Mouse (Mus musculus) heart, postnatal 0 days (tissue): ENCODE measurements around the gene Pank1. TPM values are rescaled to one million over a fixed set of nuclear protein-coding genes. Genes with fewer than 3 reads are reported as not detected.

ENCODE experiments used
- ATAC-seq: fragments of 200-750 bp; cut with Nextera tagmentation; 2 replicates; pipeline ENCODE4 v1.8.0; 2017; ENCODE audit warnings: low read depth, moderate number of reproducible peaks, moderate library complexity; ENCODE audit not compliant: insufficient read depth
- DNase-seq: peaks from one replicate; pipeline ENCODE4 v3.0.0-alpha.2; 2016; ENCODE audit warnings: low spot score
- H3K27ac ChIP-seq: fragments of 300-500 bp; sonication (generic); 2 replicates; pipeline ENCODE4 v1.5.1; 2014; ENCODE audit warnings: low read depth, mild to moderate bottlenecking
- H3K27me3 ChIP-seq: fragments of 300-500 bp; sonication (generic); 2 replicates; pipeline ENCODE4 v1.6.1; 2014; ENCODE audit warnings: low read length, mixed read lengths; ENCODE audit not compliant: control insufficient read depth, insufficient read depth
- H3K36me3 ChIP-seq: fragments of 300-500 bp; sonication (generic); replicated peaks from 2 replicates; pipeline ENCODE4 v1.6.1; 2014; ENCODE audit warnings: low read length, mixed read lengths; ENCODE audit not compliant: control insufficient read depth, insufficient read depth
- H3K4me1 ChIP-seq: fragments of 300-500 bp; sonication (generic); 2 replicates; pipeline ENCODE4 v1.6.1; 2014; ENCODE audit warnings: antibody characterized with exemption; ENCODE audit not compliant: control insufficient read depth, insufficient read depth
- H3K4me2 ChIP-seq: fragments of 300-500 bp; sonication (generic); 2 replicates; pipeline ENCODE4 v1.6.1; 2014; ENCODE audit warnings: low read depth, mild to moderate bottlenecking, low read length, moderate library complexity
- H3K4me3 ChIP-seq: fragments of 300-500 bp; sonication (generic); 2 replicates; pipeline ENCODE4 v1.5.1; 2014; ENCODE audit warnings: low read depth, low read length
- H3K9ac ChIP-seq: fragments of 300-500 bp; sonication (generic); replicated peaks from 2 replicates; pipeline ENCODE4 v1.6.1; 2014; ENCODE audit warnings: low read depth, low read length, mixed read lengths
- H3K9me3 ChIP-seq: fragments of 300-500 bp; sonication (generic); replicated peaks from 2 replicates; pipeline ENCODE4 v1.6.1; 2016; ENCODE audit warnings: low read length; ENCODE audit not compliant: control insufficient read depth
- CTCF ChIP-seq: IDR thresholded peaks from 2 replicates; pipeline ENCODE4 v1.5.1; 2016; ENCODE audit warnings: antibody characterized with exemption, control low read depth, low read depth
- EP300 ChIP-seq: IDR thresholded peaks from 2 replicates; pipeline ENCODE4 v1.6.1; 2016; ENCODE audit warnings: antibody characterized with exemption, low read depth
- WGBS: fragments of 180-500 bp; shearing (Covaris S2); extraction: QIAGEN DNeasy Blood & Tissue Kit; methylation state at CpG from one replicate; pipeline ENCODE4 v1.1.7; 2014; 5-methylcytosine and 5-hydroxymethylcytosine counted together
- polyA plus RNA-seq: library from polyadenylated mRNA; unstranded; fragments of >200 nt; fragmentation: Nextera tagmentation; extraction: Ambion mirVana; gene quantifications from 2 replicates; pipeline ENCODE4 v1.2.1, GENCODE M21; 2015
- total RNA-seq: library from RNA; depleted of rRNA; stranded (reverse); fragments of >200 nt; gene quantifications from 2 replicates; pipeline ENCODE4 v1.2.3, GENCODE M21; 2014; ENCODE audit warnings: low replicate concordance

The Pank1 gene
- total and polyA plus RNA-seq, 2 experiments from 2014 or later, result 13.1 to 36.6 TPM

GRCm38 (mm10) chr19:34877898-34878602 is 1.2 kb downstream of the Pank1 start:
- ATAC-seq (peak; percentile 92), DNase-seq (peak; percentile 92)
- no peaks in the 10 kb centered on the region for H3K9me3 ChIP-seq
- 0% methylated on average over 44 of the region's 45 CpGs for WGBS
- no peaks in the 10 kb centered on the region for H3K27me3 ChIP-seq
- H3K9ac ChIP-seq, result peak overlapping the region; percentile 96
- peak overlapping the region; percentile 85 for H3K4me2 ChIP-seq
- H3K36me3 ChIP-seq, result no peaks in the 10 kb centered on the region
- TF ChIP-seq EP300, result no peak
- TF ChIP-seq CTCF, result peak; percentile 38
- peak overlapping the region; percentile 97 for H3K4me3 ChIP-seq
- H3K27ac ChIP-seq, result peak overlapping the region; percentile 100
- H3K4me1 ChIP-seq, result 0 out of 2 replicates have a peak, but pooled peaks cover 13% of the 10 kb centered on the region

GRCm38 (mm10) chr19:34876676-34877075 is 2.6 kb downstream of the Pank1 start:
- Histone ChIP-seq H3K9me3 (no peaks in the 10 kb centered on the region), H3K4me2 (peak overlapping the region; percentile 85), H3K27ac (no peak overlapping the region), H3K27me3 (no peaks in the 10 kb centered on the region), H3K36me3 (no peaks in the 10 kb centered on the region), H3K9ac (0 out of 2 replicates have a peak overlapping the region, but pooled peaks have one; percentile 2), H3K4me1 (0 out of 2 replicates have a peak, but pooled peaks cover 17% of the 10 kb centered on the region), H3K4me3 (peak overlapping the region; percentile 97)
- TF ChIP-seq EP300, result no peak
- TF ChIP-seq CTCF, result no peak
- ATAC-seq, result no peak
- DNase-seq, result no peak
- 62% methylated on average over 7 of the region's 7 CpGs for WGBS

DNA sequence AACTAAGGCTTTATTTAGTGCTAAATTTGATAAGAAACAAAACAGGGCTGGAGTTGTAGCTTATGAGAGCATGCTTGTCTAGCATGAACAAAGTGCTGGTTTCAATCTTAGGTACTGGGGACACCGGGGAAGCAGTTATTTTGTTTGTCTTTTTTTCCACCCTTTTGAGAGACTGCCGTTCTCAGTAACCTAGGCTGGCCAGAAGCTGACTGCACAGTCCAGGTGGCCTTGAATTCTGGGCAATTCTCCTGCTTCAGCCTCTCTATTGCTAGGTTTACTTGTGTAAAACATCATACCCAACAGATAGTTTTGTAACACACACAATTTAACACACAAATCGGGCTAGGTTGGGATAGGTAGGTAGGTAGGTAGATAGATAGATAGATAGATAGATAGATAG is 9.9 kb downstream of the Pank1 start:
- Histone ChIP-seq H3K9me3 (no peaks in the 10 kb centered on the region), H3K4me2 (no peak overlapping the region), H3K4me1 (peaks cover 12% of the 10 kb centered on the region; the same call in 1 of the 2 replicates), H3K27me3 (no peaks in the 10 kb centered on the region), H3K9ac (no peak overlapping the region), H3K4me3 (no peak overlapping the region), H3K27ac (no peak overlapping the region), H3K36me3 (no peaks in the 10 kb centered on the region)
- no peak for TF ChIP-seq EP300
- TF ChIP-seq CTCF, result no peak
- 62% methylated on average over 3 of the region's 3 CpGs for WGBS
- DNase-seq (no peak), ATAC-seq (no peak)

- H3K4me1 ChIP-seq, result peaks cover 12% of the 10 kb centered on the region; the same call in 1 of the 2 replicates
- DNase-seq, result no peak
- TF ChIP-seq EP300 (no peak), CTCF (no peak)
- no peaks in the 10 kb centered on the region for H3K36me3 ChIP-seq
- WGBS, result 79% methylated on average over 8 of the region's 8 CpGs
- H3K9me3 ChIP-seq, result no peaks in the 10 kb centered on the region
- H3K9ac ChIP-seq, result no peak overlapping the region
- no peaks in the 10 kb centered on the region for H3K27me3 ChIP-seq
- ATAC-seq, result no peak
- H3K4me3 ChIP-seq, result no peak overlapping the region
- no peak overlapping the region for H3K27ac ChIP-seq
- no peak overlapping the region for H3K4me2 ChIP-seq
Measured at GRCm38 (mm10) chr19:34868093-34868741, 11.0 kb downstream of the Pank1 start.

GRCm38 (mm10) chr19:34863737-34864136 is 15.5 kb downstream of the Pank1 start:
- peaks cover 22% of the 10 kb centered on the region for H3K4me1 ChIP-seq
- ATAC-seq (no peak), DNase-seq (no peak)
- no peak overlapping the region for H3K4me3 ChIP-seq
- H3K9me3 ChIP-seq, result no peaks in the 10 kb centered on the region
- H3K4me2 ChIP-seq, result no peak overlapping the region
- no peak overlapping the region for H3K9ac ChIP-seq
- TF ChIP-seq CTCF (no peak), EP300 (no peak)
- H3K27me3 ChIP-seq, result no peaks in the 10 kb centered on the region
- no peak overlapping the region for H3K27ac ChIP-seq
- 80% methylated on average over 6 of the region's 6 CpGs for WGBS
- no peaks in the 10 kb centered on the region for H3K36me3 ChIP-seq
